Mouse (Mus musculus): ENCODE measurements around the gene Spag6l. TPM values are rescaled to one million over a fixed set of nuclear protein-coding genes. Genes with fewer than 3 reads are reported as not detected.
"Not testable (repeated sequence)": the region's sequence is repeated elsewhere in the genome, so short reads cannot be mapped to it uniquely, and the experiment has no call there.

Gene Spag6l
- polyA plus RNA-seq, 1 experiment from 2014 or later, result 20.0 TPM

DNA sequence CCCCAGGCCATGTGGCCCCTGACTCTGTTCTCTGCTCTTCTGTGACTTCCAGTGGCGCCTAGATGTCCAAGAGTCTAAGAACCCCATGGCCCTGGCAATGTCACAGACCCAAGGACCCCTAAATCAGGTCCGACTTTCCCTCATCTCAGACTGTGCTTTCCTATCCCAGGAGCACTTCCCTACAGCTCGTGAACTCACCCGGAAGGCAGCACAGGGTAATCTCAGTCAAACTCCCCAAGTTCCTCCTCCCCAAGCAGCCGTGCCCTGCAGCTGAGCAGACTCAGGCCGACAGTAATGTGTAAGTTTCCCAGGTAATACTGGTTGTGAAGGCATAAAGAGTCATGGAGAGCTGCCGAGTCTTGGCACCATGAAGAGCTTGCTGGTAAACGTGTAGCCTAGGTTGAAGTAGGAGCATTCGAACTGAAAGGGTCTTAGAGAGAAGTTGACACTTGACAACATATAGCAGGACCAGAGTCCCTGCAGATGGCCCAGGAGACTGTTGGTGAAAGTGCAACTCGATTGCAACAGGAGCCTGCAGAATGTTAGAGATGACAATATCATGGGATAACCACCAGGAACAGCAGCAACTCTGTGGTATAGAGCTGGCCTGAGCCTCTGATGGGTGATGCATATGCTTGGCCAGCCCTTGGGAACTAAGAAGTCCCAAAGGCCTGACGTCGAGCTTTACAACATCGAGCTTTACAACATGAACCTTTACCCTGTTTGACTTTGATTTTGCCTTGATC is 27.6 kb upstream of the Spag6l start:
- no peaks in the 10 kb centered on the region for H3K9me3 ChIP-seq (ENCODE audit: control insufficient read depth, low read length)
- ATAC-seq (ENCODE audit: low read depth), result no peak
- no peaks in the 10 kb centered on the region for H3K4me1 ChIP-seq (ENCODE audit: control insufficient read depth, insufficient read depth, low read length)
- no peak overlapping the region for H3K27ac ChIP-seq (ENCODE audit: low read depth, low read length)
- no peaks in the 10 kb centered on the region for H3K36me3 ChIP-seq (ENCODE audit: control insufficient read depth, insufficient read depth, low read length)
- H3K4me2 ChIP-seq (ENCODE audit: low read depth, low read length), result no peak overlapping the region
- no peaks in the 10 kb centered on the region for H3K27me3 ChIP-seq (ENCODE audit: control insufficient read depth, insufficient read depth, low read length)
- no peak overlapping the region for H3K9ac ChIP-seq (replicated peaks; ENCODE audit: low read depth, low read length)
- WGBS, result 82% methylated on average over 13 of the region's 13 CpGs
- H3K4me3 ChIP-seq (ENCODE audit: low read depth, low read length), result no peak overlapping the region

GRCm38 (mm10) chr16:16856054-16856453 is 26.8 kb upstream of the Spag6l start:
- not testable (repeated sequence) for H3K9me3 ChIP-seq (ENCODE audit: control insufficient read depth, low read length); H3K9ac ChIP-seq (replicated peaks; ENCODE audit: low read depth, low read length); ATAC-seq (ENCODE audit: low read depth); H3K36me3 ChIP-seq (ENCODE audit: control insufficient read depth, insufficient read depth, low read length); H3K4me2 ChIP-seq (ENCODE audit: low read depth, low read length); H3K4me3 ChIP-seq (ENCODE audit: low read depth, low read length); H3K27ac ChIP-seq (ENCODE audit: low read depth, low read length); H3K4me1 ChIP-seq (ENCODE audit: control insufficient read depth, insufficient read depth, low read length); H3K27me3 ChIP-seq (ENCODE audit: control insufficient read depth, insufficient read depth, low read length)
- 85% methylated on average over 9 of the region's 9 CpGs for WGBS

DNA sequence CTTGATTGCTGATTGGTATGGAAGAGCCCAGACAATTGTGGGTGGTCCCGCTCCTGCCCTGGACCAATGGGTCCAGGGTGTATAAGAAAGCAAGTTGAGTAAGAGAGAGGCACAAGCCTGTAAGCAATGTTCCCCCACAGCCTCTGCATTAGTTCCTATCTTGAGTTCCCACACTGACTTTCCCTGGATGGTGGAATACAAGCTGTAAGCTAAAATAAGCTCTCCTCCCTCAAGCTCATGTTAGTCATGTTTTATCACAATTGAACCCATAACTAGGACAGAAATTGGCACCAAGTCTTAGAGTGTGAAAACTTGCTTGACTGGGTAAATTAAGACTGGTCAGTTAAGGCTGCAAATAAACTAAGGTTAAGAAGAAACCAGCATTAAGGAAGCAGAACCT is 26.3 kb upstream of the Spag6l start:
- no peak overlapping the region for H3K27ac ChIP-seq (ENCODE audit: low read depth, low read length)
- H3K27me3 ChIP-seq (ENCODE audit: control insufficient read depth, insufficient read depth, low read length), result no peaks in the 10 kb centered on the region
- H3K36me3 ChIP-seq (ENCODE audit: control insufficient read depth, insufficient read depth, low read length), result no peaks in the 10 kb centered on the region
- ATAC-seq (ENCODE audit: low read depth), result no peak
- H3K9ac ChIP-seq (replicated peaks; ENCODE audit: low read depth, low read length), result no peak overlapping the region
- no peaks in the 10 kb centered on the region for H3K9me3 ChIP-seq (ENCODE audit: control insufficient read depth, low read length)
- H3K4me2 ChIP-seq (ENCODE audit: low read depth, low read length), result no peak overlapping the region
- 97% methylated on average over 1 of the region's 1 CpGs for WGBS
- no peak overlapping the region for H3K4me3 ChIP-seq (ENCODE audit: low read depth, low read length)
- no peaks in the 10 kb centered on the region for H3K4me1 ChIP-seq (ENCODE audit: control insufficient read depth, insufficient read depth, low read length)

- Histone ChIP-seq H3K27me3 (ENCODE audit: control insufficient read depth, insufficient read depth, low read length) (no peaks in the 10 kb centered on the region), H3K36me3 (ENCODE audit: control insufficient read depth, insufficient read depth, low read length) (no peaks in the 10 kb centered on the region), H3K4me2 (ENCODE audit: low read depth, low read length) (no peak overlapping the region), H3K27ac (ENCODE audit: low read depth, low read length) (no peak overlapping the region), H3K4me1 (ENCODE audit: control insufficient read depth, insufficient read depth, low read length) (no peaks in the 10 kb centered on the region), H3K9ac (replicated peaks; ENCODE audit: low read depth, low read length) (no peak overlapping the region), H3K9me3 (ENCODE audit: control insufficient read depth, low read length) (no peaks in the 10 kb centered on the region), H3K4me3 (ENCODE audit: low read depth, low read length) (no peak overlapping the region)
- ATAC-seq (ENCODE audit: low read depth), result no peak
- WGBS, result 39% methylated on average over 6 of the region's 6 CpGs
Measured at GRCm38 (mm10) chr16:16854836-16855235, 25.6 kb upstream of the Spag6l start.

DNA sequence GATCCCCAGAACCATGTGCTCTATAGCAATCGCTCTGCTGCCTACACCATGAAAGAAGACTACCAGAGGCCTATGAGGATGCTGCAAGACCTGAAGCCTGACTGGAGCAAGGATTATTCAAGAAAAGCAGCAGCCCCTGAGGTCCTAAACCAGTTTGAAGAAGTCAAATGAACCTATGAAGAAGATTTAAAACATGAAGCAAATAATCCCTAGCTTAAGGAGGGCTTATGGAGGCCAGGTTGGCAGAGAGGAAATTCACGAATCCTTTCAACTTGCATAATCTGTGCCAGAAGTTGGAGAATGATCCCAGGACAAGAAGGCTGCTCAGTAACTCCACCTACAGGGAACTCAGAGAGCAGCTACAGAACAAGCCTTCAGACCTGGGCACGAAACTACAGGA is 23.2 kb upstream of the Spag6l start:
- no peaks in the 10 kb centered on the region for H3K4me1 ChIP-seq (ENCODE audit: control insufficient read depth, insufficient read depth, low read length)
- H3K27ac ChIP-seq (ENCODE audit: low read depth, low read length), result no peak overlapping the region
- no peak overlapping the region for H3K4me2 ChIP-seq (ENCODE audit: low read depth, low read length)
- no peak overlapping the region for H3K9ac ChIP-seq (replicated peaks; ENCODE audit: low read depth, low read length)
- ATAC-seq (ENCODE audit: low read depth), result no peak
- no peaks in the 10 kb centered on the region for H3K27me3 ChIP-seq (ENCODE audit: control insufficient read depth, insufficient read depth, low read length)
- no peaks in the 10 kb centered on the region for H3K36me3 ChIP-seq (ENCODE audit: control insufficient read depth, insufficient read depth, low read length)
- 86% methylated on average over 3 of the region's 3 CpGs for WGBS
- no peak overlapping the region for H3K4me3 ChIP-seq (ENCODE audit: low read depth, low read length)
- no peaks in the 10 kb centered on the region for H3K9me3 ChIP-seq (ENCODE audit: control insufficient read depth, low read length)

DNA sequence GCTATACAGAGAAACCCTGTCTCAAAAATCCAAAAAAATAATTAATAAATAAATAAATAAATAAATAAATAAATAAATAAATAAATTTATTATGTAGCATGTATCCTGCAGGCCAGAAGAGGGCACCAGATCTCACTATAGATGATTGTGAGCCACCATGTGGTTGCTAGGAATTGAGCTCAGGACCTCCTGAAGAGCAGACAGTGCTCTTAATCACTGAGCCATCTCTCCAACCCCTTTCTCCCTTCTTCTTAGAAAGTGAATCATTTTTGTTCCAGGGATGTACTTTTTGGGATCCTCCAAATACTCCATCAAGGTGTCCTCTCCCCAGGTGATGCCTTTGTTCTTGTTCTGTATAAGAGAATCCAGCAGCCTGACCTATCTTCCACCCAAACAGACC is 19.9 kb upstream of the Spag6l start:
- Histone ChIP-seq H3K4me3 (ENCODE audit: low read depth, low read length) (no peak overlapping the region), H3K9ac (replicated peaks; ENCODE audit: low read depth, low read length) (no peak overlapping the region), H3K27ac (ENCODE audit: low read depth, low read length) (no peak overlapping the region), H3K4me2 (ENCODE audit: low read depth, low read length) (no peak overlapping the region), H3K4me1 (ENCODE audit: control insufficient read depth, insufficient read depth, low read length) (no peaks in the 10 kb centered on the region), H3K36me3 (ENCODE audit: control insufficient read depth, insufficient read depth, low read length) (no peaks in the 10 kb centered on the region), H3K9me3 (ENCODE audit: control insufficient read depth, low read length) (no peaks in the 10 kb centered on the region), H3K27me3 (ENCODE audit: control insufficient read depth, insufficient read depth, low read length) (no peaks in the 10 kb centered on the region)
- no peak for ATAC-seq (ENCODE audit: low read depth)

DNA sequence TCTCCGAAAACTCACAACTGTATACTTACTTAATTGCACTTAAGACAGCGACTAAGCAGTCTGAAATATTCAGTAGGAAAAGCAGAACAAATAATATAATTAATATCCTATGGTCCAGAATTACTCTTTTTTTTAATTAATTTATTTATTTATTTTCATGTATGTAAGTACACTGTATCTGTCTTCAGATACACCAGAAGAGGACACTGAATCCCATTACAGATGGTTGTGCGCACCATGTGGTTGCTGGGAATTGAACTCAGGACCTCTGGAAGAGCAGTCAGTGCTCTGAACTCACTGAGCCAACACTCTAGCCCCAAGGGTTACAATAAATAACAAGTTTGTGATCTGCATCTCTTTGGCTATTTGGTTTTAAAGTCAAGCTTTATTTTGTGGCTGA is 415 bp upstream of the Spag6l start:
- WGBS, result 88% methylated on average over 3 of the region's 3 CpGs
- no peaks in the 10 kb centered on the region for H3K27me3 ChIP-seq (ENCODE audit: control insufficient read depth, insufficient read depth, low read length)
- no peak overlapping the region for H3K27ac ChIP-seq (ENCODE audit: low read depth, low read length)
- ATAC-seq (ENCODE audit: low read depth), result 0 out of 2 replicates have a peak, but pooled peaks have one; percentile 36
- peak overlapping the region; percentile 50; the same call in 1 of the 2 replicates for H3K4me3 ChIP-seq (ENCODE audit: low read depth, low read length)
- H3K36me3 ChIP-seq (ENCODE audit: control insufficient read depth, insufficient read depth, low read length), result no peaks in the 10 kb centered on the region
- H3K9me3 ChIP-seq (ENCODE audit: control insufficient read depth, low read length), result no peaks in the 10 kb centered on the region
- H3K4me2 ChIP-seq (ENCODE audit: low read depth, low read length), result peak overlapping the region; percentile 69; the same call in 1 of the 2 replicates
- H3K9ac ChIP-seq (replicated peaks; ENCODE audit: low read depth, low read length), result no peak overlapping the region
- H3K4me1 ChIP-seq (ENCODE audit: control insufficient read depth, insufficient read depth, low read length), result no peaks in the 10 kb centered on the region

GRCm38 (mm10) chr16:16826223-16826622 is 3.0 kb downstream of the Spag6l start:
- no peaks in the 10 kb centered on the region; the same call in 1 of the 2 replicates for H3K9me3 ChIP-seq (ENCODE audit: control insufficient read depth, low read length)
- no peaks in the 10 kb centered on the region for H3K27me3 ChIP-seq (ENCODE audit: control insufficient read depth, insufficient read depth, low read length)
- no peak overlapping the region for H3K4me2 ChIP-seq (ENCODE audit: low read depth, low read length)
- no peaks in the 10 kb centered on the region for H3K36me3 ChIP-seq (ENCODE audit: control insufficient read depth, insufficient read depth, low read length)
- whole genome bisulfite sequencing, result 86% methylated on average over 2 of the region's 2 CpGs
- no peaks in the 10 kb centered on the region for H3K4me1 ChIP-seq (ENCODE audit: control insufficient read depth, insufficient read depth, low read length)
- no peak overlapping the region for H3K27ac ChIP-seq (ENCODE audit: low read depth, low read length)
- ATAC-seq (ENCODE audit: low read depth), result no peak
- H3K9ac ChIP-seq (replicated peaks; ENCODE audit: low read depth, low read length), result no peak overlapping the region
- no peak overlapping the region for H3K4me3 ChIP-seq (ENCODE audit: low read depth, low read length)

GRCm38 (mm10) chr16:16825476-16825875 is 3.8 kb downstream of the Spag6l start:
- Histone ChIP-seq H3K9me3 (ENCODE audit: control insufficient read depth, low read length) (no peaks in the 10 kb centered on the region; the same call in 1 of the 2 replicates), H3K9ac (replicated peaks; ENCODE audit: low read depth, low read length) (no peak overlapping the region), H3K4me3 (ENCODE audit: low read depth, low read length) (no peak overlapping the region), H3K27ac (ENCODE audit: low read depth, low read length) (no peak overlapping the region), H3K27me3 (ENCODE audit: control insufficient read depth, insufficient read depth, low read length) (no peaks in the 10 kb centered on the region), H3K36me3 (ENCODE audit: control insufficient read depth, insufficient read depth, low read length) (no peaks in the 10 kb centered on the region), H3K4me1 (ENCODE audit: control insufficient read depth, insufficient read depth, low read length) (no peaks in the 10 kb centered on the region), H3K4me2 (ENCODE audit: low read depth, low read length) (no peak overlapping the region)
- no peak for ATAC-seq (ENCODE audit: low read depth)
- 34% methylated on average over 5 of the region's 5 CpGs for WGBS

Measured in neural tube, embryonic 14.5 days (tissue).